Mouse (Mus musculus) liver, adult 2 months (tissue): Measurements from ENCODE around the gene Tcf20.

Experiments used
- CTCF ChIP-seq: fragments of 200-500 bp; IDR thresholded peaks from 2 replicates; pipeline ENCODE4 v1.5.1; 2011; ENCODE audit warnings: low read depth, low read length, control low read depth
- POLR2A ChIP-seq: fragments of 200-500 bp; IDR thresholded peaks from 2 replicates; pipeline ENCODE4 v1.6.1; 2011; ENCODE audit warnings: low read length, control low read depth; ENCODE audit not compliant: insufficient read depth; ENCODE audit errors: extremely low read depth

- TF ChIP-seq CTCF = no peak
- TF ChIP-seq POLR2A = peak; percentile 50; the same call in 1 of the 2 replicates
Observed at GRCm38 (mm10) chr15:82793868-82794267, 193.8 kb downstream of the Tcf20 start.
